Mouse (Mus musculus): ENCODE measurements at regions not wholly inside any gene's neighbourhood (a gene's known extent, or its start where the extent isn't known, plus 50 kb on each side); places are given as distances from the start of the nearest gene placed in this dataset.
A peak's percentile ranks its signal among the peaks of the same experiment; 100 is the strongest.

DNA sequence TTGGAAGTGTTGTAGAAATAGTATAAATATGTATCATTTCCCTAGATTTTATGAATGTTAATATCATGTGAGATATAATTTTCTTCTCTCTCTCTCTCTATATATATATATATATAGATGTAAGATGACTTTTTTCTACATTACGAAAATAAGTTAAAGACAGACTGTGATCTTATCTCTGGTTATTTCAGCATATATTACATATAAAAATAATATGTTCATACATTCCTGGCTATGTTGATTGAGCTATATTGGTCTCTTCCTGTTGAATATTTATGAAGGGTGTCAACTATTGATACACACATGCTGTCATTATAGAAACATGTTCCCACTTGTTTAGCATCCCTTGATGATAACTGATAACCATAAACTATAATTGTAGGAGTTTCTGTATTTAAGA is 793.2 kb upstream of the Fat3 start:
- DNase-seq = no peak

DNA sequence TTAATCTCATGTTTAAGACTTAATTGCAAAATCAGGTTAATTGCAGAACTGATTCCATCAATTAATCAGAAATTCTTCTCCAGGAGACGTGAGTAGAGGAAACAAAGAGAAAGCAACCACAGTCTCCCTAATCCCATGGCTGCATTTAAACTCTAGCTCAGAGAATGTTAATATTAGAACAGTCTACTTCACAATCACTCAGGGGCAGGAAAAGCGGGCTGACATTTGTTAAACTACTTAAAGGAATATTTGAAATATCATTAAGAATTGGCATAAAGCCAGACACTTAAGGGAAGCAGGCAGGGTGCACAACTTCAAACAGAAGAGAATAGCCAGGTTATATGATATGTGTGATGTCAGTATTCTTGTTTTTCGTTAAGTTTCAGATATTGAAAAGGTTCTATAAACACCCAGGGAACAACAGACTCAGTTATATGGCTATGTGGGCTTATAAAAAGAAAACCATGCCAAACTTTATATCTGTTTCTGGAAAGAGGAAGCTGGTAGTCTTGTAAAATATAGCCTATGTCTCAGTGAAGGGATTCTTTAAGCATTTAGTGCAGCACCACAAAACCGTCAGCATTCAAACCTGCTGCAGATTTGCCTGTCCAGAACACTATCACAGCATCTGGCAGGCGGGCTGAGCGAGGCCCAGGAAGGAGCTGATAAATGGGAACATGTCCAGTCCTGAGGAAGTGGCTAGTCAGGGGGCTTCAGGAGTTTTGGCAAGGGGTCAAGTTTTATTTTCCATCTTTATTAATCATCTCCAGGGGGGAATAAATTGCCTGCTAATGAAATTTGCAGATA is 787.9 kb upstream of the Fat3 start:
- no peak for DNase-seq

DNA sequence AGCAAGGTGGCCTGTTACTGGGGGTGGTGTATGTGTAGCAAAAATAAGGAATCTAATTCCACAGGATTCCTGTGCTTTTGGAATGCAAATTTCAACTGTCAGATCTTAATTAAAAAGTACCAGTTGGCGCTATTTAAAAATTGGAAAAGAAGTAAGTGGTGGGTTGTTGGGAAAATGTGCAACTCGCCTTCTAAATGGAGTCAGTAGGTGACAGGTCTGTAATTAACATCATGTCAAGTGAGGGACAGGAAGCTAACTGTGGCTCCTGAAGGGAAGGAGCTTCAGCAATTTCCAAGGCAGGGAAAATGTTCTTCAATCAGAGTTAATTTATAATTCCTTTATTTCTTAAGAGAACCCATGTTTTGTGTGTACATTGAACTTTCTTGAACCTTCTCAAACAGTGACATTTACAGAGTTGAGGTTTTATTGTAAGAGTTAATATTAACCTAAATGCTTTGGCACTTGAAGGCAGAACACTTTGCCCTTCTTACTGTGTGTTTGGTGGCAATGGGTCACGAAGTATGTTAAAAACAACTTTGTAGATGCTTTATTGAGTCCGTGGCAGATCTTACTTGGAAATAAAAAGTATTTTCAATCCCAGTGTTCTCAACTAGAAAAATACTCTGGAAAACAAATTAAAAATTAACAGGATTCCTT is 778.4 kb upstream of the Fat3 start:
- DNase-seq = no peak

DNA sequence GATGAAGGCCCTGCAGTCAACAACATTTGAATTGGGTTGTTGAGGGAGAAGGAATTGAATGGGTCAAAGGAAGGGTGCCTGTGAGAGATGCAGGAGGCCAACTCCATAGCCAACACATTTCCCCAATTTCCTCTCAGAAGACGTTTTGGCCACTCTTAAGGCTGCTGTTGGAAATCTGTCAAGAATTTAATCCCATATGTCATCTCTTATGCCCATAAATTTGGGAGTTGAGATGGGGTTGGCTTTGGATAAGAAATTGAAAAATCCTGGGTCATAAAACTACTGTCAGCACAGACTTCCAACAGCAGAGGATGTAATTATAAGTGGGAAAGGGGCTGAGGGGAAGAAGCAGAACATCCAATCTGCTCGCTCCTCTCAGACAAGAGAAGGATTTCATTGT is 771.5 kb upstream of the Fat3 start:
- DNase-seq = no peak

DNA sequence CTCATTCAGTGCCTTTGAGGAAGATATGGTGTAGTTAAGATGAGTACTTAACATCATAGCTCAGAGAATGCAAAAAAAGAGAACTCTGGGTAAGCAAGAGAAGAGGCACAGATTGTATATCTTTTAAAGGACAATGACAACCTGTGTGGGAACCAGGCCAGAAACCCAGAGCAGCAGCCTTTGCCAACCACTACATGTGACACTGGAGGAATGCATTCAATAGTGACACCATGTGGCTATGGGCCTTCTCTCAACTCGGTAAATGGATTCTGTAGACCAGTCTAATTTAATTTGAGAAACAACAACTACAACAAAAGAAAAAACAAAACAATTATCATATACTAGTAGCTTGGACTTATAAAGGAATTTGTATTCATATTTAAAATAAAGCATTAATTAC is 768.5 kb upstream of the Fat3 start:
- DNase-seq = peak; percentile 38

DNA sequence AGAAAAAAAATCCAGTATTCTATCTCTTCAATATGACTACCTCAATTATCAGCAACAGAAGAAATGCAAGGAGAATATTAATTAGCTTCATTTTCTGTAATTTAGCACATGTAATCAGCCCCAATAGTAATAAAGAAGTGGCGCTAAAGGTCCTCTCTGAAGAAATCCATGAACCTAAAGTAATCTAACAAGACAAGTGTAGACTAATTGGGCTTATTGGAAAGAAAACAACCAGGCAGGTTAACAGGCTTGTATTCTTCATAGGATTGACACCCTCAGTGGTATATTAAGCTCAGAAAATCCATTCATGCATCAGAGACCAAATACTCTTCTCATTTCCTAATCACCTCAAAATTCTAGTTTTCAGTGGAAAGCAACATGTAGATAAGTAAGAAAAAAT is 756.1 kb upstream of the Fat3 start:
- DNase-seq = no peak

DNA sequence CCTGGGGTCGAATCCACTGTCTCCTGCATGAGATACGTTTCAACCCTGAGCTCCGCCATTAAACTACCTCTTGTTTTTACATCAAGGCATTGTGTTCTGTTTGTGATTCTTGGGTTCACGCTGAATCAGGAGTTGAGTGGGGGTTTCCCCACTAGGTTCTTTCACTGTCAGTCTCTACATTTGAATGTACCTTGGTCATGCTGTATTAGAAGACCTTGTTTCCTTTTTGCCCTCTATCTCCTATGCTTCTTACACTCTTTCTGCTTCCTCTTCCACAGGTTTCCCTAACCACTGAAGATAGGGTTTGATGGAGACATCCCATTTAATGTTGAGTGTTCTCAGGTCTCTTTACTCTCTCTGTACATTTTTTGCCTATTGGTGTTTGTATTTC is 726.0 kb upstream of the Fat3 start:
- DNase-seq = no peak

DNA sequence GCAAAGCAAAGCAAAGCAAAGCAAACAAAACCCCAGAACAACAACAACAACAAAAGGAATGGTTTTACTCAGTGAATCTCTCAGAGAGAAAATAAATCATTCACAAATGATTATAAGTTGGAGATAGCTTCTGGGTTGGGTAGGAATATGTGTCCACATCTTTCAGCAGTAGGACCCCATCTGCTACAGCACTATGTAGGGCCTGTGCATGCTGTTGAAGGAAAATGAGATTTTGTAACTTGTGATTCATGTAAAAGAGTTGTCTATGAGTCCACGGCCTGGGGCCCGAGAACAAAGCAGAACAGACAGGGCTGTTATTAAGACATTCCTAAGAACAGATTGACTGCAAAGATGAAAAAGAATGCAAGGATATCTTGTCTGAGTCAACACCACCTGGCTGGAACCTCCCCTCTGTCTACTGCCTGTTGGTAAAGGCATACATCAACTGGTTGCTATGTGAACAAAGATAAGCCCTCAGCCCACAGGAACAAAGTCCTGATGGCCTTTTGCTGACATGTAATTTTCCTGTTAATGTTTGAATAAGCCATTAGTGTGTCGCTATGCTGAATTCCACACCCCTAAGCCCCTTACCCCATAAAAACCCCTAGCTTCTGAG is 725.5 kb upstream of the Fat3 start:
- no peak for DNase-seq

DNA sequence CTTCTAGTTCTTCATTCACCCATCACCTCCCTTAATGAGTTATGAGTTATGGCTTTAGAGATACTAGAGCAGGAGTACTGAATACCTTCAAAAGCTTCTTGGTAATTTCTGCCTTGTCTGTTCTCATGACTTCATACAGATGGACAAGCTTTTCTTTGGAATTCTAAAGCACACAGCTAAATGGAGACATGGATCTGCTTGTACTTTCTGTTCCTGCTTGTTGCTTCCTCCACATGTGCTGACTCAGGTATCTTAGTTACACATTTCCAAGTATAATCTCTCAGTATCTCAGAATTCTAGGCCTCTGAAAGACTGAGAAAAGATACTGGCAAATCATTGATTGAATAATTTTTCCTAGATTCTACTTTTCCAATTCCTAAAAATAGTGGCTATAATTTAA is 694.3 kb upstream of the Fat3 start:
- DNase-seq = no peak

DNA sequence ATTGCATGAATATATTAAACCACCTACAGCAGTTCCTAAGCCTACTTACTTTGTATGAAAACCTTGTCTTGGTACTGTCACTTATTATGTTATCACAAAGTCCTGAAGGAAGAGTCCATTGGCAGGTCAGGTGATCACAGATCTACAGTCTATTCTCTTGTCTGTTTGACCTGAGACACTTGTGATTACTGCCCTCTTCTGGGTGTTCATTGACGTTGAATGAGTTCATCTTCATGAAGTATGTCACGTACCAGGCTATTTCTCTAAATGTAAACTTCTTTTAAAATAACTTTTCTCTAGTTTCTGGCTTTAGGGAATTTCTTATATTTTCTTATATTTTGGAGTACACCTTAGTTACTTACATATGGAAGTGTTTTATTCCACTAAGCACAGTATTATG is 688.5 kb upstream of the Fat3 start:
- DNase-seq = no peak

DNA sequence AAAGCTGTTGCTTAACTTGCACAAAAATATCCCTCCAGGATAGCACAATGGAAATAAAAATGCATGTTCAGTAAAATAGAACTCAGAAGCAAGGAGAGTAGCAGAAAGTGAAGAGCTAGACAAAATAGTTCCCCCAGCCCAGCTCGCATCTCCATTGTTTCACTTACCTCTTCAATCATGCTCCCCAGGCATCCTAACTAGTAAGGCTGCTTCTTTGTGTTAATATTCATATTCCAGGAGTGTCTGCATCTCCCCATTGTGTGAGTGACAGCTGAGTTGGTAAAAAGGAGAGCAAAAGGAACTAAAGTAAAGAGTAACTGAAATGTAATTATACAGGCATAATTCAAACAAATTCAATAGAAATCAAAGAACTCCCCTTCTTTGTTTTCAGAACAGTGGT is 667.1 kb upstream of the Fat3 start:
- DNase-seq = no peak

DNA sequence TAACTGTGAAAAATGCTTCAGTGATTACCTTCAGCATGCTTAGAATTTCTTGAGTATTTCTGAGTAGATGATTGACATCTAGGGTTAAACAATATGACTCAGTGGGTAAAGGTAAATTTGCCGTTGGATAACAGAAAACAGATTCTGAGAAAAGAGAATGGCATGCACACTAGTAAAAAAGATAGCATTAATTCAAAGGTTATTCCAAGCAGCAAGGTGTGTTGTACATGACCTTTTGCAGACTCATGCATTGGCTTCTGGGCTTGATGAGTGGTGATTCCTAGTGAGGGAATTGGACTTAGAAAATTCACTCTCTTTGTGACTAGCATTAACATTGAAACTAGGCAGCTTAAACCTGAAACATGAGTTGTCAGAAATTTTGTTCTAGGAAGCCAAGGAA is 665.2 kb upstream of the Fat3 start:
- no peak for DNase-seq

DNA sequence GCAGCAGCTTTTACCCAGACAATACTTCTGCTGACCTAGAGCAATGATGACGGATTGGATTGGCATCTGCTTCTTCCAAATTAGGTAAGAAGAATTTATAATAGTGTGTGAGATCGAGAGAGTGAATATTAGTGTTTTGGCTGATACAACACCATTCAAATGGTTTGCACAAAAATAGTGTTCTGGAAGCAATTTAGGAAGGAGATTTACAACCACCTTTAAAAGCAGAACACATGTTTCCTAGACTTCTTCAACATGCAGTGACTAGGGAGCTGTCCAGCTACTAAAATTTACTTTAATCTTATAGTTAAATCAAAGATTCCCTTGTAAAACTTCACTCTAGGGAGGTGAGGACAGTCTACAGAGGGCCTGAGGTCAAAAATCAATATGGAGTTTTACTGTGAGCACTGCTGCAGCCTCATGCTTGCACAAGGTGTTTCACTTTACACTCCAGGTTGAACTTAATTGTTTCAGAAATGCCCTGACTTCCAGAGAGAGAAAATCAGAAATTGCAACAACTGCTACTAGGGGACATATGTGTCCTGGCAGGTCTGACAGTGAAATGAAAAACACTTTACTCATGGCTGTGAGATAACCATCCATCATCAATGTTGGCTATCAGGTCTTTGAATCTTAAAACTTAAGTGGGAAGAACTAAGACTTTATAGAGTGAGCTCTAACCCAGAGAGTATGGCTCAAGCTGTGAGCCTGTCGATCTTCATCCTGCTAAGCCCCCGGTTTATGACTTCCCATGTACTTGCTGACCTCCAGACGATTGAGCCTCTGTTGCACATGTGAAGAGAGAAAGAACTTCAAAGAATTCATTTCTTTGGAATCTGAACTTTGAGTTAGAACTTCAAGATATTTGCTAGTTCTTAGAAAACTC is 657.6 kb upstream of the Fat3 start:
- DNase-seq = no peak

DNA sequence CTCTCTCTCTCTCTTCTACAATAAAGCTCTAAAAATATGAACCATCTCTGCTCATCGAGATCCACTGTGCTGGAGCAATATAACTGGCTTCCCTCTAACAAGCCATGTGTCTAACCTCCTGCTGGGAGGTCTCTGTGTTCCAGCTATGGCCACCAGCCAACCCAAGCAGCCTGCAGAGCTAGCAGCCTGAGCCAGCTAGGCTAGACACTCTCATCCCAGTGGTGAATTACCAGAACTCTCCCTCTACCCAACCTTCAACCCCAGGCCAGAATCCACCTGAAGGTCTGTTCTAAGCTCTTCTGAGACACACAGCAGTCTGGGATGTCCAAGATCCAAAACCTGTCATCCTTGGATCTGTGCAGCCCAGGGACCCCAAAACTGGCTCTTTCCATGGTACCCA is 651.3 kb upstream of the Fat3 start:
- peak; percentile 19 for DNase-seq

DNA sequence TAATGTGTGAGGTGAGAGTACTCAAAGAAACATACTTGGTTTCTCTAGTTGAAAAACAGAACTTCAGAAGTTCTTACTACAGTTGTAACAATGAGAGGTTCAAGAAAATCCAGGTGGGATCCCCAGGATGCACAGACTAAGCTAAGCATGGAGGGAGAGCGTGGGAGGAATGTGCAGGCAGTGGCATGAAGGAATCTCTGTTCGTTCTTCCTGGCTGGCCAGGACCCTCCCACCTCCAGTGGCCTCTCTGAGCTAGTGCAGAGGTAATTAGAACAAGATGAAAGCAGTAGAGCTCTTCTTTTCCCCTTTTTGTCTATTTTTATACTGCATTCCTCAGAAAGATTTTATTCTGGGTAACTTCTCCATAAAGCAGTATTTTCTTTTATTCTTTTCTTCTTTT is 648.3 kb upstream of the Fat3 start:
- no peak for DNase-seq
